Mouse (Mus musculus): ENCODE measurements around the gene Fkbp5.

GRCm38 (mm10) chr17:28527184-28528042 lies 10.1 kb upstream of the Fkbp5 start:
- TF ChIP-seq EP300 (IDR thresholded peaks at IDR 0.05; ENCODE audit: low read depth), result no peak
- no peak for TF ChIP-seq CTCF (IDR thresholded peaks at IDR 0.05; ENCODE audit: low read depth)
